Mouse (Mus musculus): ENCODE data around the gene Vars2. TPM values are rescaled to one million over a fixed set of nuclear protein-coding genes. Genes with fewer than 3 reads are reported as not detected.

Vars2 gene
- total RNA-seq, 2 experiments from 2014 or later: 31.2 to 42.6 TPM

DNA sequence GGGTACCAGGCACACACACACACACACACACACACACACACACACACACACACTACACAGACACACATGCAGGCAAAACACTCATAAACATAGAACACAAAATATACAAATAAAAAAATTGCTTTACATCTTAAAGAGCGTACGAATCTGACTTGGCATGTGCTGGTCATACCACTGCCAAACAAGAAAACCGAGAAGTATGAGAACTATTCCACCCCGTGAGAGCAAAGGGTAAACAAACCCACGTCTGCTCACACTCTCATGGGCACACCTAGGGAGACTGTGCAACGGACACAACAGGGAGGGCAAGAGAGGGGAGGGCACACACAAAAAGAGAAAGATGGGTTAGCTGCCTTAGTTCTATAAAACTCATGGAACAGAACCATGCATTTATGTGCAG lies 29.3 kb upstream of the Vars2 start:
- no peak for DNase-seq (ENCODE audit: extremely low spot score in 1 of 2, low spot score in 2 of 2)
- intact Hi-C loops (cut with DNase I): no loop called here

DNA sequence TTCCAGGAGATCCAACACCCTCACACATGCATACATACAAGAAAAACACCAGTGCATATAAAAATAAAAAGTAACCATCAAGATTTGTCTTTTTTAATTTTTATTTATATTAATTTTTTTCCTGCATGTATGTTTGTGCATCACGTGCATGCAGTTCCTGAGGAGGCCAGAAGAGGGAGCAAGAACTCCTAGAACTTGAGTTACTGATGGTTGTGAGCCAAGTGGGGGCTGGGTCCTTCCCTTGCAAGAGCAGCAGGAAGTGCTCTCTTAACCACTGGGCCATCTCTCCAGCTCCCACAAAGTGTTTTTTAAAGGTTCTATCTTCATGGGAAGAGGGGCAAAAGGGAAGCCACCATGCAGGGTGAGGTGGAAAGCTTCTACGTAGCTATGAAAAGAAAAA lies 27.9 kb upstream of the Vars2 start:
- intact Hi-C loops (cut with DNase I): no loop called here
- DNase-seq (ENCODE audit: extremely low spot score in 1 of 2, low spot score in 2 of 2): peak in 1 of 2 experiments; percentile 74

DNA sequence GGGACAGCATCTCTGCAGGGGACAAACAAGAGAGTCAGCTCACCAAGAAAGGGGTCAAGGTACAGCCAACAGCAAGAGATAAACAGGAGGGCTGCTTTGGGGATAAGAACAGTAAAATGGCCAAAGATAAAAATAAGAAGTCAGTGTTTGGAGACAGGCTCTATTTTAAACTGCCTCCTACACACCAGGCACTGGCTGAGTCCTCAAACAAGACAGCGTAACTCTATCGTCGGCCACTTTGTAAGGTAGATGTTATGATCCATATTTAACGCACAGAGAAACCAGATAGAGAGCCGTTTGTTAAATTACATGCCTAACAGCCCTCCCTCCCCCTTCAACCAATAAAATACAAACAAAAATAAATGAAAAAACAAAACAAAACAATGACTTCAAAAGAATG lies 26.5 kb upstream of the Vars2 start:
- DNase-seq (ENCODE audit: extremely low spot score in 1 of 2, low spot score in 2 of 2): no peak

DNA sequence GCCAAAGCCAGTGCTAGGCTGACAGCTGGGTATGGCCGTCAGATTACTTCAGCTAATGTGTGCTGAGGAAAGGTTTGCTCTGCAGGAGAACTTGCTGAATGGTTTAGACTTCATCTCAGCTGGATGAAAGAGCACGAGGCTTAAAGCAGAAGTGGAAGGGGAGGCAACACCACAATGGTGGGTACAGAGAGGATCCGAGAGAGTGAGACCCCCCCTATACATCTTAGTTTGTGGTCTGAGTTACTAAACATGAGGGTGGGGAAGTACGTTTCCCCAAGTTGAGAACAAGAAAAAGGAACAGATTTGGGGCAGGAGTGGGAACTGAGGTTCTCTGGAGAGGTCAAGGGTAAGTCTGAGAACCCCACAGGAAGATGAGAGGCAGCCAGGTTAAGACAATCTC lies 25.0 kb upstream of the Vars2 start:
- intact Hi-C loops (cut with DNase I): no loop called here

More for the DNA sequence above, 26.5 kb upstream of the Vars2 start:
- intact Hi-C loops (cut with DNase I): no loop called here

DNA sequence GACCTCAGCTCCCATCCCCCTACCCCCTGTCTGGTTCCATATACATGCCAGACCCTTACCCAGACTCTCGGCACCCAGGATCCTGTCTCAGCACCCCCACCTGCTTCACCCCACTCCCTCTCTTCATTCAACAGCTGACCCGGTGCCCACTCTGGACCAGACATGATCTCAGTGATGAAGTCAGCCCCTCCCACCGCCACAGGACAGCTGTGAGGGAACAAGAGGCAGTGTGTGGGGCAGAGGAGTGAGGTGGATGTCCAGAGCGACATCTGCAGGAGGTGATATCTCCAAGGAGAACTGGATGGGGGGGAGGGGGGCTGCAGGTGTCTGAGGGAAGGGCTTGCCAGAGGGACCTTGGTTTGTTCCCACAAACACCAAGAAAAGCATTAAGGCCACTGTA lies 24.4 kb upstream of the Vars2 start:
- intact Hi-C loops (cut with DNase I): no loop called here
- no peak for DNase-seq (ENCODE audit: extremely low spot score in 1 of 2, low spot score in 2 of 2)

More for the DNA sequence above, 25.0 kb upstream of the Vars2 start:
- no peak for DNase-seq (ENCODE audit: extremely low spot score in 1 of 2, low spot score in 2 of 2)

DNA sequence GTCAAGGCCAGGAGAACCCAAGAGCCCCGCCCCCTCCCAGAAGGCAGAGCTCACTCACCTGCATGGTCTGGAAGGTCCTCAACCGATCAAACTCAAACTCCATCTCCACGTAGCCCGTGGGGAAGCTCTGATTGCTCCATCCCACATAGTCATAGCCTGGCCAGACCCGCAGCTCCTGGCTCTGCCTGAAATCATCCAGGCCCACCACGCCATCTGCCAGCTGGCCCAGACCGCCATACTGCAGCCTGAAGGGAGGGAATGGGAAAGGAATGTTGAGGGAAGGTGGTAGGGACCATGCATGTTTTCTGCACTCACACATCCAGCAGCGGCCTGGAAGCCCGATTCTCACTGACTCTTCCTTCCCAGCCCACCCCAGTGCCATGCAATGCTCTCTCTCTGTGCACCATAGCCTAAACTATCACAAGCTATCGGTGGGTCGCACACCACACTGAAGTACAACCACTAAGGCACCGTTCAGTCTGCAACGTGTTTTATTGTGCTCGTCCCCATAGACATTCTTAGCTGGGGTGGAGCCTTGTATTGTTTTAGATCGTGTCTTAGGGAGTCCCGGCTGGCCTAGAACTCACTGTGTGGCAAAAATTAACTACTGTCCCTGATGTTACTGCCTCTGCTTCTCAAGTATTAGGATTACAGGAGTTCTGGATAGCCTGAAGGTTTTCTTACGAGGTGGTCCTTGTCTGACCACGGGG lies 22.7 kb upstream of the Vars2 start:
- intact Hi-C loops (cut with DNase I): no loop called here
- DNase-seq (ENCODE audit: extremely low spot score in 1 of 2, low spot score in 2 of 2): no peak

DNA sequence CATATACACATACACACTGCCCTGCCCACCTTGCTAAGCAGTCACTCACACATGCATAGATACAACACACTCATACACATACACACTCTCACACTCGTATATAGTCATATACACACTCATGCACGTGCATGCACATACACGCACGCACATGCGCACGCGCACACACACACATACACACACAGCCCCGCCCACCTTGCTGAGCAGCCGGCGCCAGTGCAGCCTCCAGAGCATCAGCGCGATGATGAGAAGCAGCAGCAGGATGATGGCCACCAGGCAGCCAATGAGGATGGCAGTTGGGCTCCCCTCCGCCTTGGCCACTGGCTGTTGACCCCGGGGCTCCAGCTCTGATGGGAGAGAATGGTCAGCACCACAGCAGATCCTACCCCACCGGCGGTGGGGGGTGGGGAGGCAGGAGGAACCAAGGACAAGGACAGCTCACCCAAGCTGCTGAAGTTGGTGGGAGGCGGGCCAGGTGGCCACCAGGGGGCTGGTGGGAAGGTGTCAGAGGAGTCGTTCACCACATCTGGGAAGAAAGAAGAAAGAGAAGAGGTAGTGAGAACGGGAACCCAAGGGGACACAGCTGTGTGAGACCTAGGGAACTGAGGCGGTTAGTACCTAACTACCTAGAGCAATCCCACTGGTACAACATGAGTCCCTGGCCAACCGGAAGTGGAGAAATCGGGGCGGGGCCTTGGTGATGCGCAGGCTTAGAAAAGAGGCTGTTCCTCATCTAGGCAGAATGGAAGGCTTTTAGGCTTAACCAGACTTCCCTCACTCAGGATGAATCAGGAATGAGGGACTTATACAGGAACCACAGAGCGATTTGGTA lies 21.2 kb upstream of the Vars2 start:
- peak in 1 of 2 experiments; percentile 39 for DNase-seq (ENCODE audit: extremely low spot score in 1 of 2, low spot score in 2 of 2)
- intact Hi-C loops (cut with DNase I): no loop called here

DNA sequence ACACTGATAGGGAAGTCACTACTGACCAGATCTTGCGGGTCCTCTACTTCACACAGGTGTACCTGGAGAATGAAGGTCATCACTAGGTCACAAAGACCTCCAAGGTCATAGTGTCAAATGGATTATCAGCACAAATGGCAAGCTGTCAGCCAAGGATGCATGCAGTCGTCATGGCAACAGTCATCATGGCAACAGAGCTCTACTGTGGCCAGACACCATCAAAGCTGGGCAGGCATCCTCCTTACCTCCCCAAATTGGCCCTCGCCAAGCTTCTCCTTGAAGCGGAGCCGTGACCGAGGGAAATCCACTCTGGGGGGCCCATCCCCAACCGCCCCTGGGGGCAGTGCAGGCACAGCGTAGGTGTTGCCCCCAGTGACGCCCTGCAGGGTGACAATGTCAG lies 17.7 kb upstream of the Vars2 start:
- intact Hi-C loops (cut with DNase I): no loop called here
- peak in 1 of 2 experiments; percentile 36 for DNase-seq (ENCODE audit: extremely low spot score in 1 of 2, low spot score in 2 of 2)

DNA sequence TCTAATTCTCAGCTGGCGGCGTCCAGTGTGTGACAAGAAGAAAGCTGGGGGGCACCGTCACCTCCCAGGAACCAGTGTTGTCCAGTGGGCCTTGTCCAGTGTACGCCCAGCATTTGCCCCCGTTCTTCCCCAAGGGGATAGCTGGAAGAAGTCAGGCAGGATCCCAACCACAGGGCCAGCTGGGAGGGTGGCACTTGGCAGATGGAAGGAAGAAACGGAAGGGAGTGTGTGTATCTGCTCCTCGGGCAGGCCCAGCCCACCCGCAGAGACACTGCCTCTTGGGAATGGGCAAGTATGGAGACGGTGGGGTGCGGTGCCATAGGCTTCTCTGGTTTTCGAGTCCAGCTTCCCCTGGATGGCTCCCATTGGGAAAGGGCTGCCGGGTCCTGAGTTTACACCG lies 14.6 kb upstream of the Vars2 start:
- intact Hi-C loops (cut with DNase I): no loop called here
- no peak for DNase-seq (ENCODE audit: extremely low spot score in 1 of 2, low spot score in 2 of 2)

DNA sequence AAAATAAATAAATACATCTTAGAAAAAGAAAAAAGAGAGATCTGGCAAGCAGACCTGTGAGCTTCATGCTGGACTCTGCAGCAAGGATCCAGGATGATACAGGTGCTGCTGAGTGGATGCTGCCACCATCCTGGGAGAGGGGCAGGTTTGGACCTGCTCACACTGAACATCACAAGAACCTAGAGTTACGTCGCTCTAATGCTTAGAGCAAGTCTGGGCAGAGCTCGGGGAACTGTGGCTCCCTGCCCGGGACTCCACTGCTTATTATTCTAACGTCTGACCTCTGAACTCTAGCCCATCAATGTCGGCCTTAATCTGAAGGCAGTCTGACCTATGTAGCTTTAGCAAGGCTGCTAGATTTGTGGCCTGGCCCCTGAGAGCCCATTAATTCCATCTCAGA lies 13.2 kb upstream of the Vars2 start:
- intact Hi-C loops (cut with DNase I): no loop called here
- DNase-seq (ENCODE audit: extremely low spot score in 1 of 2, low spot score in 2 of 2): no peak

DNA sequence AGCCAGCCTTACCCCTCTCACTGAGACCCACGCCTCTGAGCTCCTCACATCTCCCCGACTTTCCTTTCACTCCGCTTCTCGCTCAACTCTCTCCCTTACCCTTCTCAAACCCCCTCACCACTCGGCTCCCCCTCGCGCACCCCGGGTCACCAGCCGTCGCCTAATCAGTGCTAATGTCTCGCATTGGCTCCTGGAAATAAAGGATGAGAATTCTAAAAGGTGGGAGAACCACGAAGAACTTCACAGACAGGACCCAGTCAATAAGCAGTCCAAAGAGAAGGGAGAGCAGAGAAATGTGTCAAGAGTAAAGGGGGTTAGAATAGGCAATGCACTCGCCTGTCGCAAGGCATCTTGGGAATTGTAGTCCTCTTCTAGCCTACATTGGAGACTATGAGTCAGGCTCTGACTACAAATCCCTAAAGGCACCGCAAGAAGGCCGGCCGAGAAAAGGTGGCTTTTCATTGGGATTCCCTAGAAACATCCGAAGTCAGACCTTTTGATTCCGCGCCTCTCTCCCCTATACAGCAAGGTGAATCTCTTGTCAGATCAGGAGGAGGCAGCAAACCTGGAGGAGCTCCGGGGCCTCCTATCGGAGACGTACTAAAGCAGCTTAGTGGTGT lies 6.1 kb upstream of the Vars2 start, which contains the start of gene Gtf2h4:
Gtf2h4 (minus strand) TSS at position 324 of the 620 bp plus-strand sequence.
- intact Hi-C loops (cut with DNase I): no loop called here
- DNase-seq (ENCODE audit: extremely low spot score in 1 of 2, low spot score in 2 of 2): peak; percentile 92 to 94

DNA sequence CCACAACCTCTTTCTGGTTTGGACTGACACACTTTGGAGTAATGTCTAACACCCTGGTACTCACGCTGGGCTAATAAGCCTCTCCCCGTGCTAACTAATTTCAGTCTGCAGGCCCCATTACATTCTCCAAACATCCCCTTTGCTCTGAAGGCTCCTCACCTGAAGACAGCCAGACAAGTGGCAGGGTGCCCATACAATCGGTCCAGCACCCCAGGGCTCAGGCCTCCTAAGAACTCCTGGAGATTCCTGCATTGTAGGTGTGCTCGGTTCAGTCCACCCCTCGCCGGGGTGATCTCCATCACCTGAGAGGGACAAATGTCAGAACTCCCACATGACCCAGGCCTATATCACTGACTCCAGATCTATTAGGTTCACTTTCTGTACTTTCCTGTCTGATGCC lies 5.1 kb upstream of the Vars2 start:
- intact Hi-C loops (cut with DNase I): no loop called here
- DNase-seq (ENCODE audit: extremely low spot score in 1 of 2, low spot score in 2 of 2): no peak

DNA sequence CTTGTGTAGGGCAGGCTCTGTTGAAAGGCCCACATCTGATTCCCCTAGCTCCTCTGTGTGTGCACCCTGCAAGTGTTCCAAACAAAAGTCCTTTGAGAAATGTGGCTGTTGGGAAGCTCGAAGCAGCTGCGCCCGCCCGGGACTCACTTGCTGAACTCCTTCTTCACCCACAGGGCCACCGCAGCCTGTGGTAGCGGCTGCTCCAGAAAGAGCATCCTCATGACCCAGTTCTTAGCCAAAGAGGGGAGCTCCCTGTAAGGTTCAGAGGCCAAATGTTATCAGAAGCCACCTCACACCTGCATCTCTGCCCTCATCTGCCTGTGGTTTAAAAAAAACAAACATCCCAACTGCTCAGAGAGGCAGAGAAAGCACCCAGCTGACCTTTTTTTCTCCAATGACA lies 4.5 kb upstream of the Vars2 start:
- intact Hi-C loops (cut with DNase I): no loop called here
- no peak for DNase-seq (ENCODE audit: extremely low spot score in 1 of 2, low spot score in 2 of 2)

DNA sequence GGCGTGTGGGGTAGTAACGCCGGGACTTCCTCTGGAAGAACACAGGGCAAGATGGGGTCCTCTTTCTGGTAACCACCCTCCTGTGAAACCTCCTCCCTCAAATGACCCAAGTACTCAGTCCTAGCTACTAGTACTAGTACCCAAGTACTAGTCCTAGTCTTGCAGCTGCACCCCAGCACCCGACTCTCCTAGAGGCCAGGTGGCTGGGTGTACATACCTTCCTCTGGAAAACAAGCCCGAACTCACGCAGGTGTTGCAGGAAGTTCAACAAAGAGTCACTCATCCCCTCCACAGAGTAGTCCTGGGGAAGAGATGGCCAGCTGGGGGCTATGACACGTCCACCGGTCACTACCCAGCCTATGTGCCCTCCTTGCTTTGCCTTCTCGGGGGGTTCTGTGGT lies 2.3 kb upstream of the Vars2 start:
- no peak for DNase-seq (ENCODE audit: extremely low spot score in 1 of 2, low spot score in 2 of 2)
- intact Hi-C loops (cut with DNase I): no loop called here

DNA sequence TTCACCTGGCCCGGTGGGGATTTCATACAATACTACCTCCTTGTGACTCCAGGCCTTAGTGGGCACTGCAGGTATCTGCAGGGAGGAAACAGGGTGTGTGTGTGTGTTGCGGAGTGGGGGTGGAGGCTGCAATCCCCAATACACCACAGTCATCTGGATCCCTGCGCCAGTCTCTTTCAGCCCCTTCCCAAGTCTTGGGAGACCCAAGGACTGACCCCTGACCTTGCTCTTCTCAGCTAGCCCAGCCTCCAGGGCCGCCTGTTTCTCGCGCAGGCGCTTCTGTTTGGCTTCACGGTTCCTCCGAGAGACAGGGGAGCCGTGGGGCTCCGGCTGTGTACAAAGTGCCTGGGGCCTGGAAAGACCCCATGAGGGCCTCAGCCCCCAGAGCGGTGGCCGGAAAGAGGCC lies 538 bp downstream of the Vars2 start:
- peak; percentile 29 to 56 for DNase-seq (ENCODE audit: extremely low spot score in 1 of 2, low spot score in 2 of 2)
- intact Hi-C loops (cut with DNase I): no loop called here

DNA sequence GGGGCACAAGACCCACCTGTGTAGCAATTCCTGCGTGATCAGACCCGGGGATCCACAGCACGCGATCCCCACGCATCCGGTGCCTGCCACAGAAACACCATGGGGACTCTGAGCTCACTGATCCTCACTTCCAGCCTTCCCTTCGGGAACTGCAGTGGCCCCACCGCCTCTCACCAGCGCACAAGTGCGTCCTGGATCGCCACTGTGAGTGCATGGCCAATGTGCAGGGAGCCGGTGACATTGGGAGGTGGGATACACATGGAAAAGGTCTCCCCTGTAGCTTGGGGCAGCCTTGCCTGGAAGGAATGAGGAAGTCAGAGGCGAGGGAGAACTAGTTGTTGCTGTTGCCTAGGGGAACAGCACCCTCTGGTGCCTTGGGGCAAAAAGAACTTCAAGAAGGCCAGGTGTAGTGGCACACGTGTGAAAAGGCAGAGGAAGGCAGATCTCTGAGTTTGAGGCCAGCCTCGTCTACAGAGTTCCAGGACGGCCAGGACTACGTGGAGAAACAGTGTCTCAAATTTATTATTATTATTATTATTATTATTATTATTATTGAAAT lies 1.4 kb downstream of the Vars2 start:
- intact Hi-C loops (cut with DNase I): no loop called here
- peak in 1 of 2 experiments; percentile 44 for DNase-seq (ENCODE audit: extremely low spot score in 1 of 2, low spot score in 2 of 2)

DNA sequence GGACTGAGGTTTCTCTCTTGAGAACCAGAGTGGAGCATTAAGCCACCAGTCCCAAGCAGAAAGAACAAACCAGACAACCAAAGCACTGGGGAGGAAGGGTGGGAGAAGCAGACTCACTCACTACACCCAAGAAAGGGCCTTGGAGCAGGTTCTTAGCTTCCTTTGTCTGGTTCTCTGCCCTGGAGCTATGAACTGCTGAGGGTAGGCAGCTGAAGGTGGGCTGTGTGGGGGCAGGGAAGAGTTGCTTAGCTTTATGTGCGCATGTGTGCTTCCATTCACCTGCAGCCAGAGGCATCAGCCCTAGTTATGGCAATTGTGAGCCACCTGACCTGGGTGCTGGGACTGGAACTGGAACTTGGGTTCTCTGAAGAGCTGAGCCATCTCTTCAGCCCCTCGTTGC lies 14.3 kb downstream of the Vars2 start:
- no peak for DNase-seq (ENCODE audit: extremely low spot score in 1 of 2, low spot score in 2 of 2)
- intact Hi-C loops (cut with DNase I): no loop called here

DNA sequence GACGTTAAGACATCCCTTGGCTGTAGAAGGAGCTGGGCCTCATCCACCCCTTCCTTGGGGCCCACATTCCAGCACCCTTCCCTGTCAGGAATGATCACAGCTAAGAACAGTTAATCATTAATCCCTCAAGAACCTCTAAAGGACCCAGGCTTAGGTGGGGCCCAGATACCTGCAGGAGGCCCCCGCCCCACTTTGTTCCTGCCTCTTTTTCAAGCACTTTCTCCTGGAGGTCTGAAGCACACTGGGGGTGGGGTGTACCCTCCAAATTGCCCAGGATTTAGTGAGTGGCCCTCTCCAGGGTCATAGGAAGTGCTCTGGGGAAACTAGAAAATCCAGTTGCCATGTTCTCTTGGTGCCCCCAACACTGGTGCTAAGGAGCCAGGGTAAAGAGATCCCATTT lies 18.0 kb downstream of the Vars2 start:
- DNase-seq (ENCODE audit: extremely low spot score in 1 of 2, low spot score in 2 of 2): no peak
- intact Hi-C loops (cut with DNase I): no loop called here

DNA sequence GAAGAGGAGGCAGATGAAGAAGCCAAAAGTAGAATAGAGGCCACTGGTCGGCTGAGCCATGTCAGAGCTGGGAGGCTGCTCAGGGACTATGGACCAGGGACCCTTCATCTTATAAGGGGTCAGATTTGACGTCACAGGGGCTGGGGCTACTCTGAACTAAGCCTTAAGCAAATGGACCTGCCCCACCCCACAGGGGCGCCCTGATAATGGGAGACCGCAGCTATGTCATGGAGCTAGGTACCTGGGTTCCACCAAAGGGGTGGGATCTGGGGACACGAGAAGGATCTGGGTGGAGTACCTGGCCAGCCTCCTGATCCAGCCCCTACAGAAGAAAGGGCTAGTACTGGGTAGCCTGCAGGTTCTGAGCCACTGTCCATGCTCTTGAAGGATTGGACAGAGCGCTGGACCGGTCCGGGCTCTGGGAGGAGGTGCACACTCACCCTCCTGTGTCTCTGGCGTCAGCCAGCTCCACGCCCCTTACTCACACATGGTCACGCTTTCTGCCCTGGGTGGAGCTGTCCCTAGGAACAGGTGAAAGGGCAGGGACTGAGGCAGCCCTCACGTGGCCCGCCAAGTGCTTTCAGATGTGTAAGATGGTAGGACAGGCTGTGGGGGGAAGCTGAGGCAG lies 23.7 kb downstream of the Vars2 start, which contains the start of gene Mucl3:
Mucl3 (minus strand) TSS at position 87 of the 628 bp plus-strand sequence.
- intact Hi-C loops (cut with DNase I): no loop called here
- DNase-seq (ENCODE audit: extremely low spot score in 1 of 2, low spot score in 2 of 2): no peak
